Mouse (Mus musculus) T-cell, adult 2 months (primary cell): ENCODE data around the gene Myl7.
"Not testable (repeated sequence)": the region's sequence is repeated elsewhere in the genome, so short reads cannot be mapped to it uniquely, and the experiment has no call there.

Source experiments
- DNase-seq: peaks from one replicate; pipeline ENCODE4 v3.0.0; 2022; ENCODE audit warnings: low spot score

Gene Myl7

GRCm38 (mm10) chr11:5898531-5898930 is at the start of gene Myl7:
Myl7 (minus strand) TSS chr11:5898782.
- no peak for DNase-seq

DNA sequence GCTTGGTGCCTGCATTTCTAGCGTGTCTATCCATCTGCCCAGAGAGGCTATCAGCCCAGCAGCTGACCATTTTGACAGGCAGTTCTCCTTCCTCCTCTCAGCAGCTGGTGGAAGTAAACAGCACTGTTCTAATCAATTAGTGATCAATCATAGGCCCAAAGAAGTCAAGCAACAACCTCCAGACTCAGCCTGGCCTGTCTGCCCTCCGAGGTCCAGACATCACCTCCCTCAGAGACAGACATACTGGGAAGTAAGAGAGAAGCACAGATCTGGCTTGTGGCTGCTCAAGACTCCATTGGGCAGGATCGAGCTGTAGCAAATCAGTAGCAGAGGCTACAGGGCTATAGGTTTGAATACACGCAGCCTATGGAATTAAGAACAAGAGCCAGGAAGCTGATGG is 49.2 kb upstream of the Myl7 start:
- DNase-seq = no peak

DNA sequence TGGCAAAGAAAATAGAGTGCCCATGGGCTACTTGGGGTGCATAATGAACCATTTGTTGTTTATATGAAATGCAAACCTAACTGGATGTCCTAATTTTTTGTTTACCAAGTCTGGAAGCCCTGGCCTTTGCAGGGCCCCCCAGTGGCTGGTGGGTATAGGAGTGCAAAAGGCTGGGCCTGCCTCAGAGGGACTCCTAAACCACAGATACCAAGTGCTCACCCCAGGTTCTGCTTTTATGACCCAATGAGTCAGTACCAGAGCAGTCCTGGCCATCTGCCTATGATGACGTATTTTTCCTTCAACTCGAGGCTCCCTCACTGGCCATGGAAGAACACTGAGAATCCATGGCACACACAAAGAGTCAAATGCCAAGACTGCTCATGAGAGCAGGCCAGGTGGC is 46.5 kb upstream of the Myl7 start:
- DNase-seq = no peak

- DNase-seq = no peak
Observed at GRCm38 (mm10) chr11:5942966-5943365, 44.4 kb upstream of the Myl7 start.

- DNase-seq = not testable (repeated sequence)
Observed at GRCm38 (mm10) chr11:5934531-5934930, 35.9 kb upstream of the Myl7 start.

GRCm38 (mm10) chr11:5931947-5932346 is 33.4 kb upstream of the Myl7 start:
- not testable (repeated sequence) for DNase-seq

- DNase-seq = no peak
Observed at GRCm38 (mm10) chr11:5930578-5930977, 32.0 kb upstream of the Myl7 start.

DNA sequence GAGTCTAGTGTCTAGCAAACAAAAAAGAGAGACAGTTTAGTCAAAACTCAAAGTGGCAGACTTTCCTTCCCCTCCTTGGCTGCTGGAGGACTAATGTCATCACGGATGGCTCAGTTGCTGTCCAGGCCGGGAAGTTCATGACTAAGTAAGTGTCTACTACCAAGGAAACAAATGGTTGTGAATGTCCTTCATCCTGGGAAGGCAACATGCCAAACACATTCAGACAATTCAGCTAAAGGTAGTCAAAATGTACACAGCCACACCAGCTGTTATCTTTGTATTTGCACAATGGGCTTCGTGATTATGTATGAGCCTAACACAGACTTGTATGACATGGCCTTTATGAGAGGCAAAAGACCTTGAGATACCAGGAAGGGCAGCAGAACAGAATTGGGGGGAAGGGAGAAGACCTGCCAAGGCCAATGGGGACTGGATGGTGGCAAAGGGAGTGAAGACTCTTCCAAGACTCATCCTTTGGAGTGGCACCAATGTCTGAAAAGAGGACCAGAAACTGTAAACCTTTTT is 28.2 kb upstream of the Myl7 start:
- no peak for DNase-seq

- DNase-seq = no peak
Observed at GRCm38 (mm10) chr11:5924699-5925098, 26.1 kb upstream of the Myl7 start.

- DNase-seq = no peak
Observed at GRCm38 (mm10) chr11:5920323-5920960, 21.9 kb upstream of the Myl7 start.

GRCm38 (mm10) chr11:5919606-5920005 is 21.0 kb upstream of the Myl7 start:
- no peak for DNase-seq

- no peak for DNase-seq
Observed at GRCm38 (mm10) chr11:5918111-5918510, 19.5 kb upstream of the Myl7 start.

GRCm38 (mm10) chr11:5916178-5916548 is 17.6 kb upstream of the Myl7 start:
- DNase-seq = no peak

GRCm38 (mm10) chr11:5915429-5916177 is 17.0 kb upstream of the Myl7 start:
- DNase-seq = no peak

GRCm38 (mm10) chr11:5914940-5915339 is 16.4 kb upstream of the Myl7 start:
- no peak for DNase-seq

- DNase-seq = no peak
Observed at GRCm38 (mm10) chr11:5913936-5914335, 15.4 kb upstream of the Myl7 start.

DNA sequence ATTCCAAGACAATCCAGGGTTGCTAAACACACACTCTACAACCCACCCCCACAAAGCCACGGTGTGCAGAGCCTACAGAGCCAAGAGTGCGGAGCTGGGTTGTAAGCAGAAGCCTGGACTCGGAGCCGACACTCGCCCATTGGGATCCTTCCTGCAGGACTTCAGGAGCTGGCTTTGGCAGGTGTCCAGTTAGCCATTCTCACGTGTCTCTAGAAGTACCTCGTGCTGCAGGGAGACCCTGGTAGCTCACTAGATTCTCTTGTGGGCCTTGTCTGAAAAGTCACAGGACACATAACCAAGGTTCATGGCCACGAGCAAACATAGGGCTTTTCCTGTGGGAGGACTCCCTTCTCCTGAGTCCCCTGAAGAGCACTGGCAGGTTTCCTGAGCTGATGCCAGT is 14.7 kb upstream of the Myl7 start:
- no peak for DNase-seq

DNA sequence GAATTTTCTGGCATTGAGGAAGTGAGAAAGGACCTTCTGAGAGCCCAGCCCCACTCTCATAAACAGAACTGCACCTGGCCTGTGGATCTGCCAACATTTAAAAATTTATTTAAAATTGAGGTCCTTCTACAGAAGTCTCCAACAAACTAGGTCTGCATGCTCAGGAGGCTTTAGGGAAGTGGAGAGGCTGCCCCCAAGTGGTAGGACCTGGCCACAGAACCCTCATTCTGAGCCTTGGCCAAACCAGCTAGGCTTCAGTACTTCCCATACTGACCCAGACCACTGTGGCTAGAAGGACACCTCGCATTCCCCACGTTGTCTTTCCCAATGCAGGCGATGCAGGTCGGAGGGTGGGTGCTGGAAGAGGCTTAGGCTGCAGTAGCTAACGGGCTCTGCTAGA is 14.1 kb upstream of the Myl7 start:
- no peak for DNase-seq

DNA sequence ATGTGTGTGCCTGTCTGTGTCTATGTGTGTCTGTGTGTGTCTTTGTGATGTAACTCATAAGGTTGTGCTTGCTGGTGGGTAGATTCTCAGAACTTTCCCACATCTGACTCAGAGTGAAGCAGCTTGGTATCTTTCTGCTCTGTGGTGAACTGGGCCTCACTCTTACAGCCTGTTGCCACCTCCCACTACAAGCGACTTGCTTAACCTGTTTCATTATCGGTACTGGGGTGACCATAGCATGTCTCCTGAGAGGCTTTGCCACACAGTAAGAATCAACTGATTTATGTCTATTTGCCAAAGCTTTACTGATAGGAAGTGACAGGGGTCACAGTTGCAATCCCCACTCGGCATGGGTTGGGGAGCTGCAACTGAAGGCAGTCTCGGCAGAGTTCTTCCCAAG is 10.1 kb upstream of the Myl7 start:
- no peak for DNase-seq

- DNase-seq = no peak
Observed at GRCm38 (mm10) chr11:5907096-5907495, 8.5 kb upstream of the Myl7 start.

- DNase-seq = no peak
Observed at GRCm38 (mm10) chr11:5905778-5906518, 7.4 kb upstream of the Myl7 start.

GRCm38 (mm10) chr11:5904871-5905270 is 6.3 kb upstream of the Myl7 start:
- no peak for DNase-seq

GRCm38 (mm10) chr11:5904357-5904756 is 5.8 kb upstream of the Myl7 start:
- no peak for DNase-seq
